9 mouse cellular contexts compared by ENCODE assay signal in the genomic region with DNA sequence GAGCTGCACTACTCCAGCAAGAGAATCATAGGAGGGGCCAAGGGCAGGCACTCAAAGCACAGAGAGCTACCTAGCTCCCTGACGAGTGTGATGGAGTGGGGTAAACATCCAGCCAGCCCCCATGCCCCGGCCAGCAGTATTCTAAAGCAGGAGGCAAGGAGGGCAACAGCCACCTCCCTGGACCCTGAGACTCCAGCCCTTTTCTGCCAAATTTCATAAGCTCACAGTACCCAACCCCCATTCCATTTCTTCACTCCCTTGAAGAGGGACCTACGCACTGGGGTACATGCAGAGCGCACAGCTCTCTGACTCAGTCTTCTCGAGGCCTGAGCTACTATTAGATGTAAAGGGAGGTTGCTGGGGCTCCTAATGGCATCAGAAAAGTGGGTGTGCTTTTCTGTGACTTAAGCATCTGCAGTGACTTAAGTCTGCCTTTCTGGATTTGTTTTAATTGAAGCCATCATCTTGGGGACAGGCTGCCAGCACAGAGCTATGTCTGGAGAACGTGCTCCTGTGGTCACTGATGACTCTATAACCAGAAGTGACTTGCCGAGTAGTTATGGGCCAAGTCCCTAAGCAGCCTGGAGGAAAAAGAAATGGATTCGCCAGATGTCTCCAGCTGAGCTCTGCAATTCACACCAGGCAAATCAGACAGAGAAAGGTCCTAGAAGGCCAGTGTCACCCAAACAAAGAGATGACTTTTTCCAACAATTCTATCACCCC. TPM values are rescaled to one million over a fixed set of nuclear protein-coding genes. Genes with fewer than 3 reads are reported as not detected.
DNase-seq lines count a peak whose midpoint lies in the region; ATAC-seq and TF ChIP-seq lines count a peak whose summit lies in the region.
"Had no signal": no experiment of that assay in that cellular context is flagged by ENCODE, and none has a peak within 500 bp of the region (broad histone marks: within the 10 kb centered on the region; RNA-seq: fewer than 3 reads in every experiment).

No protein-coding gene starts in this region.

- no peak for TF ChIP-seq CTCF in lung, embryonic 14.5 days (IDR thresholded peaks at IDR 0.05; ENCODE audit: low read depth)
- TF ChIP-seq CTCF in lung, adult 2 months (IDR thresholded peaks at IDR 0.05; ENCODE audit: insufficient read depth, low read length) = no peak

- ATAC-seq in lung, embryonic 14.5 days (ENCODE audit: insufficient read depth) = peak; percentile 52
- ATAC-seq in forebrain, embryonic 16.5 days = no peak
- no peak for ATAC-seq in hindbrain, embryonic 15.5 days (ENCODE audit: low FRiP score, low read depth)
- no peak for ATAC-seq in monocyte, adult 5-6 weeks (replicated peaks; ENCODE audit: insufficient number of reproducible peaks, low FRiP score, low TSS enrichment, poor library complexity, severe bottlenecking)

- peak overlapping the region; percentile 30 for H3K9ac ChIP-seq in lung, embryonic 14.5 days
- no peak overlapping the region for H3K9ac ChIP-seq in forebrain, embryonic 16.5 days (replicated peaks; ENCODE audit: low read depth, low read length)
- no peak overlapping the region for H3K9ac ChIP-seq in hindbrain, embryonic 15.5 days

- no peak overlapping the region for H3K4me3 ChIP-seq in lung, embryonic 14.5 days (ENCODE audit: low read depth, low read length)
- no peak overlapping the region for H3K4me3 ChIP-seq in lung, adult 2 months (replicated peaks; ENCODE audit: extremely low read depth, low read depth, low read length)
- H3K4me3 ChIP-seq in forebrain, embryonic 16.5 days (replicated peaks; ENCODE audit: low read length) = no peak overlapping the region
- no peak overlapping the region for H3K4me3 ChIP-seq in hindbrain, embryonic 15.5 days
- H3K4me3 ChIP-seq: erythroblast, embryonic 14.5 days had no signal

- TF ChIP-seq POLR2A in lung, adult 2 months (IDR thresholded peaks at IDR 0.05; ENCODE audit: borderline replicate concordance, extremely low read depth, low read depth, low read length) = no peak

- H3K27me3 ChIP-seq in lung, embryonic 14.5 days (ENCODE audit: insufficient read depth, low read length) = no peaks in the 10 kb centered on the region
- H3K27me3 ChIP-seq in forebrain, embryonic 16.5 days (replicated peaks; ENCODE audit: control insufficient read depth, insufficient read depth, low read length) = no peaks in the 10 kb centered on the region
- no peaks in the 10 kb centered on the region for H3K27me3 ChIP-seq in hindbrain, embryonic 15.5 days

- 0 out of 2 replicates have a peak overlapping the region, but pooled peaks have one; percentile 3 for H3K4me2 ChIP-seq in lung, embryonic 14.5 days
- H3K4me2 ChIP-seq in forebrain, embryonic 16.5 days (ENCODE audit: low read length) = no peak overlapping the region
- H3K4me2 ChIP-seq in hindbrain, embryonic 15.5 days = no peak overlapping the region

- H3K27ac ChIP-seq in lung, embryonic 14.5 days (ENCODE audit: low read depth) = peak overlapping the region; percentile 86
- H3K27ac ChIP-seq in forebrain, embryonic 16.5 days (ENCODE audit: low read length) = peak overlapping the region; percentile 56
- peak overlapping the region; percentile 77 for H3K27ac ChIP-seq in hindbrain, embryonic 15.5 days (replicated peaks)

- no peaks in the 10 kb centered on the region for H3K36me3 ChIP-seq in lung, embryonic 14.5 days (ENCODE audit: insufficient read depth)
- H3K36me3 ChIP-seq in forebrain, embryonic 16.5 days (ENCODE audit: control insufficient read depth, insufficient read depth) = no peaks in the 10 kb centered on the region
- H3K36me3 ChIP-seq in hindbrain, embryonic 15.5 days = no peaks in the 10 kb centered on the region

- DNase-seq in lung, embryonic 14.5 days = peak; percentile 75
- DNase-seq in lung, adult 2 months = no peak
- peak; percentile 59 for DNase-seq in skeletal muscle tissue, adult 2 months (ENCODE audit: low read depth, low spot score)
- DNase-seq in left cerebral cortex, postnatal 4 days = no peak
- no peak for DNase-seq in right cerebral cortex, postnatal 4 days

- H3K9me3 ChIP-seq in lung, embryonic 14.5 days (ENCODE audit: low read depth, low read length) = no peaks in the 10 kb centered on the region
- H3K9me3 ChIP-seq in forebrain, embryonic 16.5 days (ENCODE audit: control insufficient read depth, low read length) = no peaks in the 10 kb centered on the region
- H3K9me3 ChIP-seq in hindbrain, embryonic 15.5 days = no peaks in the 10 kb centered on the region

- WGBS in lung, embryonic 14.5 days = 39% methylated on average over 8 of the region's 8 CpGs
- WGBS in lung, adult 2 months = 39% methylated on average over 8 of the region's 8 CpGs
- 73% methylated on average over 8 of the region's 8 CpGs for WGBS in forebrain, embryonic 16.5 days
- 65% methylated on average over 8 of the region's 8 CpGs for WGBS in hindbrain, embryonic 15.5 days

- intact Hi-C loops in left cerebral cortex, postnatal 4 days (cut with DNase I) = no loop called here

- H3K4me1 ChIP-seq in lung, embryonic 14.5 days (ENCODE audit: insufficient read depth) = peaks cover 36% of the 10 kb centered on the region
- peaks cover 42% of the 10 kb centered on the region for H3K4me1 ChIP-seq in lung, adult 2 months (ENCODE audit: control insufficient read depth, insufficient read depth, low read length)
- peaks cover 12% of the 10 kb centered on the region for H3K4me1 ChIP-seq in forebrain, embryonic 16.5 days (replicated peaks; ENCODE audit: control insufficient read depth, insufficient read depth, low read length)
- H3K4me1 ChIP-seq in hindbrain, embryonic 15.5 days (replicated peaks) = peaks cover 26% of the 10 kb centered on the region

RNA-seq across cellular contexts. Expression of gene Fmnl3, which starts 26.0 kb away (rescaled TPM):
- 31.7 and 33.5 TPM in 2 replicates for polyA plus RNA-seq in lung, embryonic 14.5 days (2014; fragmentation: Nextera tagmentation; extraction: Ambion mirVana)
- 53.4 and 58.9 TPM in 2 replicates for polyA plus RNA-seq in lung, adult 2 months (2012; rRNA removed)
- 8.7 and 10.3 TPM in 2 replicates for polyA plus RNA-seq in forebrain, embryonic 16.5 days (2015; fragmentation: Nextera tagmentation; extraction: Ambion mirVana)
- 8.9 and 9.1 TPM in 2 replicates for polyA plus RNA-seq in hindbrain, embryonic 15.5 days (2015; fragmentation: Nextera tagmentation; extraction: Ambion mirVana)
- total RNA-seq in monocyte, adult 5-6 weeks (2017) = 29.5 to 41.3 TPM (median 31.6 TPM) in 3 replicates
- total RNA-seq in left cerebral cortex, postnatal 4 days (2021) = 10 to 100 TPM; 23.2 to 24.0 TPM

RNA-seq across cellular contexts. Expression of gene Tmbim6, which starts 48.4 kb away (rescaled TPM):
- 327 and 339 TPM in 2 replicates for polyA plus RNA-seq in lung, embryonic 14.5 days (2014; fragmentation: Nextera tagmentation; extraction: Ambion mirVana)
- 1,026 and 1,059 TPM in 2 replicates for polyA plus RNA-seq in lung, adult 2 months (2012; rRNA removed)
- polyA plus RNA-seq in forebrain, embryonic 16.5 days (2015; fragmentation: Nextera tagmentation; extraction: Ambion mirVana) = 273 and 295 TPM in 2 replicates
- polyA plus RNA-seq in hindbrain, embryonic 15.5 days (2015; fragmentation: Nextera tagmentation; extraction: Ambion mirVana) = 299 and 320 TPM in 2 replicates
- 340 to 400 TPM (median 366 TPM) in 3 replicates for total RNA-seq in monocyte, adult 5-6 weeks (2017)
- total RNA-seq in left cerebral cortex, postnatal 4 days (2021) = 100 to 1,000 TPM; 238 to 247 TPM

RNA-seq across cellular contexts. Expression of gene Fam186b, which starts 48.6 kb away (rescaled TPM):
- 0.05 and 0.15 TPM in 2 replicates for polyA plus RNA-seq in lung, embryonic 14.5 days (2014; fragmentation: Nextera tagmentation; extraction: Ambion mirVana)
- polyA plus RNA-seq in lung, adult 2 months (2012; rRNA removed) = 0.05 TPM in 1 of 2 replicates, not detected in the other
- 0.42 and 0.50 TPM in 2 replicates for polyA plus RNA-seq in forebrain, embryonic 16.5 days (2015; fragmentation: Nextera tagmentation; extraction: Ambion mirVana)
- polyA plus RNA-seq in hindbrain, embryonic 15.5 days (2015; fragmentation: Nextera tagmentation; extraction: Ambion mirVana) = 0.55 and 0.86 TPM in 2 replicates
- not detected in 3 replicates for total RNA-seq in monocyte, adult 5-6 weeks (2017)
- 1 to 10 TPM in 1 of 2 experiments, under 1 TPM in 1; 0.64 to 1.3 TPM for total RNA-seq in left cerebral cortex, postnatal 4 days (2021)
- polyA plus RNA-seq: erythroblast, embryonic 14.5 days had no signal

RNA-seq across cellular contexts. Expression of gene Prpf40b, which starts 49.4 kb away (rescaled TPM):
- polyA plus RNA-seq in lung, embryonic 14.5 days (2014; fragmentation: Nextera tagmentation; extraction: Ambion mirVana) = 48.3 and 59.1 TPM in 2 replicates
- 68.1 and 76.5 TPM in 2 replicates for polyA plus RNA-seq in lung, adult 2 months (2012; rRNA removed)
- 111 and 129 TPM in 2 replicates for polyA plus RNA-seq in forebrain, embryonic 16.5 days (2015; fragmentation: Nextera tagmentation; extraction: Ambion mirVana)
- 108 and 114 TPM in 2 replicates for polyA plus RNA-seq in hindbrain, embryonic 15.5 days (2015; fragmentation: Nextera tagmentation; extraction: Ambion mirVana)
- total RNA-seq in monocyte, adult 5-6 weeks (2017) = 0.57 to 7.6 TPM (median 1.7 TPM) in 3 replicates
- 100 to 1,000 TPM; 125 to 132 TPM for total RNA-seq in left cerebral cortex, postnatal 4 days (2021)

Comparison
In these comparisons a context has a peak if more than half of its experiments do, and no peak if none do; other contexts are left out.
1. DNase-seq: peak in lung, embryonic 14.5 days (single experiment) and skeletal muscle tissue, adult 2 months (single experiment); none in lung, adult 2 months (single experiment), left cerebral cortex, postnatal 4 days (single experiment) and right cerebral cortex, postnatal 4 days (single experiment).
2. Peak in every context shown above with its lines, with median percentiles within 50 percentile points of each other: H3K27ac ChIP-seq.